Comparison of ENCODE assay signal across 25 mouse cellular contexts in the genomic region with DNA sequence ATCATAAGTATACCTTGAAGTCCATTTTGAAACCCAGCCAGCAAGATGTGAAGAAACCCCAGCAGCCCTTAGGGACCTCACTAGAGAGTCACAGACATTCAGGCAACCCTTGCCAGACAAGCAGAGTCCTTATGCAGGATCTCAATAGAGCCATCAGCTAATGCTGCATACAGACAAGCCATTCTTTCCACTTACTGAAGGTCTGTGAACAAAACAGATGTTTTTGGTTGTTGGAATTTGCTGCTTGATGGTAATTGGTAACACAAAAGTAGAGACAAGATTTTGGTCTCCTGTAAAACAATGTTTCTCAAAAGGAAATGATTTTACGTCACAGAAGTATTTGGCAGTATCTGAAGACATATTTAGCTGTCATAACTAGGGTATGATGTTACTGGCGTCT. TPM values are rescaled to one million over a fixed set of nuclear protein-coding genes. Genes with fewer than 3 reads are reported as not detected.
A peak's percentile ranks its signal among the peaks of the same experiment; 100 is the strongest.
DNase-seq lines count a peak whose midpoint lies in the region; ATAC-seq and TF ChIP-seq lines count a peak whose summit lies in the region.
"Had no signal": no experiment of that assay in that cellular context is flagged by ENCODE, and none has a peak within 500 bp of the region (broad histone marks: within the 10 kb centered on the region; RNA-seq: fewer than 3 reads in every experiment).

No protein-coding gene starts in this region.

- no peak for ATAC-seq in erythroblast, adult 5-6 weeks (replicated peaks; ENCODE audit: low FRiP score, poor library complexity, severe bottlenecking)
- ATAC-seq: activated CD4-positive, CD25-positive, alpha-beta regulatory T cell, adult 4 months; forebrain, embryonic 13.5 days; intestine, postnatal 0 days had no signal

- no peak overlapping the region for H3K4me3 ChIP-seq in brown adipose tissue, adult 24 weeks (ENCODE audit: insufficient read depth, low read depth, low read length)
- H3K4me3 ChIP-seq in embryonic fibroblast, embryonic 13.5 days (ENCODE audit: insufficient read depth, low read length), result no peak overlapping the region
- H3K4me3 ChIP-seq: embryonic facial prominence, embryonic 15.5 days; forebrain, embryonic 10.5 days; forebrain, embryonic 13.5 days; heart, adult 2 months; heart, embryonic 10.5 days; heart, embryonic 13.5 days; hindbrain, embryonic 12.5 days; hindbrain, embryonic 15.5 days had no signal

- TF ChIP-seq POLR2A in embryonic fibroblast, embryonic 13.5 days (IDR thresholded peaks at IDR 0.05; ENCODE audit: low read depth, low read length), result no peak

- peak; percentile 25 for DNase-seq in heart, adult 11 months
- DNase-seq in heart, postnatal 10 days, result no peak
- DNase-seq in A20 (ENCODE audit: low read depth, low spot score), result peak; percentile 5
- no peak for DNase-seq in kidney, postnatal 14 days
- DNase-seq: adrenal gland, adult 8-10 months; adrenal gland, postnatal 25 days; cerebellum, adult 18-20 months; cerebellum, adult 9-10 months; cerebellum, postnatal 14 days; gastrocnemius, postnatal 25 days; heart, adult 2 months; kidney, adult 2 months had no signal

- peak overlapping the region; percentile 65 for H3K27ac ChIP-seq in brown adipose tissue, adult 24 weeks (replicated peaks; ENCODE audit: low read depth, low read length)
- H3K27ac ChIP-seq in embryonic fibroblast, embryonic 13.5 days (ENCODE audit: insufficient read depth, low read length), result peak overlapping the region; percentile 89
- H3K27ac ChIP-seq: embryonic facial prominence, embryonic 15.5 days; forebrain, embryonic 10.5 days; forebrain, embryonic 13.5 days; heart, adult 2 months; heart, embryonic 10.5 days; heart, embryonic 13.5 days; hindbrain, embryonic 12.5 days; hindbrain, embryonic 15.5 days had no signal

- intact Hi-C loops in heart, postnatal 10 days (cut with DNase I), result no loop called here

- H3K4me1 ChIP-seq in brown adipose tissue, adult 24 weeks (ENCODE audit: control insufficient read depth, insufficient read depth, insufficient read length, low read length), result peaks cover 3% of the 10 kb centered on the region; the same call in 1 of the 2 replicates
- H3K4me1 ChIP-seq in embryonic fibroblast, embryonic 13.5 days (ENCODE audit: control insufficient read depth, insufficient read depth, low read length), result peaks cover 11% of the 10 kb centered on the region
- H3K4me1 ChIP-seq: embryonic facial prominence, embryonic 15.5 days; forebrain, embryonic 10.5 days; forebrain, embryonic 13.5 days; heart, embryonic 10.5 days; hindbrain, embryonic 12.5 days; hindbrain, embryonic 15.5 days had no signal

- TF ChIP-seq CTCF in embryonic fibroblast, embryonic 13.5 days (IDR thresholded peaks at IDR 0.05; ENCODE audit: borderline replicate concordance, insufficient read depth, low read length), result no peak

RNA-seq across cellular contexts. Expression of a gene that starts 10.2 kb away (rescaled TPM):
- 1 to 10 TPM; 7.8 to 8.5 TPM for total RNA-seq in heart, postnatal 10 days (2021)
- polyA plus RNA-seq in brown adipose tissue, adult 24 weeks (2012; ENCODE audit: insufficient read depth, insufficient read length, missing spikeins), result 2.7 and 4.7 TPM in 2 replicates
- polyA plus RNA-seq in embryonic fibroblast, embryonic 13.5 days (2011; ENCODE audit: insufficient read length, low read depth, missing spikeins), result 94.4 and 136 TPM in 2 replicates
- 6.3 and 12.9 TPM in 2 replicates for total RNA-seq in erythroblast, adult 5-6 weeks (2015; ENCODE audit: low replicate concordance)
- 5.0 and 10.0 TPM in 2 replicates for total RNA-seq in erythroblast, adult 5-6 weeks (2017; ENCODE audit: low replicate concordance)
- total RNA-seq: MEL had no signal

Comparison
In these comparisons a context has a peak if more than half of its experiments do, and no peak if none do; other contexts are left out.
1. DNase-seq: peak in heart, adult 11 months (single experiment) and A20 (single experiment); none in heart, postnatal 10 days (0 of 2) and kidney, postnatal 14 days (single experiment).